Mouse (Mus musculus) embryo, embryonic 11.5 days (tissue): ENCODE results near the gene 2310022B05Rik.

ENCODE experiments used
- DNase-seq: peaks from one replicate; pipeline ENCODE4 v3.0.0-alpha.2; 2012; ENCODE audit warnings: low read depth, low spot score

2310022B05Rik gene

DNA sequence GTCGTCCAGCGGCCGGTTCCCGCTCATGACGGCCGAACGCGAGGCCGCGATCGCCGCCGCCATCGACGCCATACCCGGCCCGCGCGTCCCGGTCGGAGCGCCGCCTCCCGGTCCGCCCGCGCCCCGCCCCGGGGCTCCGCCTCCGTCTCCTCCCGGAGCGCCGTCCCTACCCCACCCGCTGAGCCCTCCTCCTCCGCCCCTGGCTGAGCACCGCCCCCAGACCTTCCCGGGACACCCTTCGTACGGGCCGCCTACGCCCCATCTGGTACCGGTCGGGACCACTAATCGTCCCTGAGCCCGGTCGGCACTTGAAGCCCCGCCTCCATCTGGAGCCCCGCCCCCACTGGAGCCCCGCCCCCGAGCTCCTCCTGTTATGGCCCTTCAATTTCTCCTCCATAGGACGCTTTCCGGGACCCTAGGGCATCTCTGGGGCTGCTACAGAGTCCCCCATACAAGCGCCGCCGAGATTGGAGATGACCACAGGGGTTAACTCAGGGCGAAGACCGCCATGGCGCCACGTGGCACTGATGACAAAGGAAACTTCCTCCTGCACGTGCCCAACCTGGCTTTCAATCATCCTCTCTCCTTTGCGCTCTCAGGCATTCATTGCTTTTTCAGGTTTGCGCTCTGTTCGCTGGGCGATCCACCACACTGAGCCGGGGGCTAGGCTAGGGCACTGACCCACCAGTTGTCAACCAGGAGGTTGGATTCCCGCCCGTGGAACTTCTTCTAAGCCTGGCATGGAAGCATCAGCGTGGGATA is at the start of gene 2310022B05Rik:
TSS of gene 2310022B05Rik (minus strand) at position 258 of the 762 bp plus-strand sequence.
- DNase-seq: peak; percentile 67

- DNase-seq: no peak
Observed at GRCm38 (mm10) chr8:124705823-124706222, 42.7 kb upstream of the 2310022B05Rik start.

- DNase-seq: no peak
Observed at GRCm38 (mm10) chr8:124704376-124704775, 41.2 kb upstream of the 2310022B05Rik start.

GRCm38 (mm10) chr8:124703526-124703925 is 40.4 kb upstream of the 2310022B05Rik start:
- DNase-seq: no peak

DNA sequence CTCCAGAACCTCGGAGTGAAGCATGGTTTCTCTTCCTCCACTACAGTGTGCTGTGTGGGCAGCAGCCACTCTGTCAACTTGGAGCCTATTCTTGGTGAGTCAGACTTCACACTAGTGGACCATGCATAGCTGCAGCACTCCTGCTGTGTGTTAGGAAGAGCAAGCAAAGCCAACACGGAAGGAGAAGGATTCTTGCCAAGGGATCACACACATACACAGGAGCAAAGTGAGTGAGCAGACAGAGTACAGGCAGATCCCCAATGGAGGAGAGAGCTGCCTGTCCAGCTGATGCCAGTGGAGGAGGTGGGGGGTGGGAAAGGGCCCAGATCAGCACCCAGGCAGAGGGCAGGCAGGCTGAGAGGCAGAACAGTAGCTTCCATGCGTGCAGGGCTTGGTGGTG is 39.0 kb upstream of the 2310022B05Rik start:
- DNase-seq: no peak

- no peak for DNase-seq
Observed at GRCm38 (mm10) chr8:124701023-124701422, 37.9 kb upstream of the 2310022B05Rik start.

DNA sequence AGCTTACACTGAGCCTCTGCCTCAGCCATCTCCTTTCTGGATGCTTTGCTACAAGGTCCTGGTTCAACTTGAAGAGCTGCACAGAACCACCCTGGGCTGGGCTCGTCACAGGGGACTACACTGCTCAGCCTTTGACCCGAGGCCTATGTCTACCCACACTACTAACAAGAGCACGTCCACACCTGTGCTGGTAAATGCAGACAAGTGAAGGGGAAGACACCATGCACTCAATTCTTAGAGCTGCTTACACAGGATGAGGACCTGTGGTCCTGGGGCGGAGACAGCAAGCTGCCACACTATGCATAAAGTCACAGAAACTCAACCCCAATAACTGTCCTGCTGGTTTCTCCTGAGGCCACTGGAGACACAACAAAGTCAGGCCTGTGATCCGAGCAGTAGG is 37.1 kb upstream of the 2310022B05Rik start:
- DNase-seq: no peak

DNA sequence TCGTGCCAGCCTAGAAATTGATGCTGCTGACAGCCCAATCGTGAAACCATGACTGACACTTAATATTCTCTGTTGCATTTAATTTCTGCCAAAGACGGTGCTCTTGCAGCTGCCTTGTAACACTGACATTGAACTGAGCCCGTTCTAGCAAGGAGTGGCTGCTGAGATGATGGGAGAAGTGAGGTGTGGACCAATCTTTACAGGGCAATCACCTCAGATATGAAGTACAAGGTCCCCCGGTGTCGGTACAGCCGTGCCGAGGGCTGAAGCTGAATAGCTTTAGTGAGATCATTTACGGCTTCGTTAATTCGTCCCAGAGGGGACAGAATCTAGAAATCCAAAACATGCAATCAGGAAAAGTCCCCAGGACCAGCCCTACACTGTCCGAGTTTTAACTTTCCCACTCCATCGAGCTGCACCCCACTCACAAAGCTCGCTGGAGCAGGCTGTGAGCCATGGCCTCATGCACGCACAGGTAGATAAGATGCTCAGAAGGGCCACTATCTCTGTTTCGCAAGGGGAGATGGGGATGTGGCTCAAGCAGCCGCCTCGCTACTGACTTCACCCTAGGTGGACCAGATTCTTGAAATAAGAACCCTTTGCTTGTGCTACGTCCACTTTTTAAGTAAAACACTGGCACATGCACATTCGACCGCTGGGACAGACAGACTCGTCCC is 32.4 kb upstream of the 2310022B05Rik start:
- no peak for DNase-seq

DNA sequence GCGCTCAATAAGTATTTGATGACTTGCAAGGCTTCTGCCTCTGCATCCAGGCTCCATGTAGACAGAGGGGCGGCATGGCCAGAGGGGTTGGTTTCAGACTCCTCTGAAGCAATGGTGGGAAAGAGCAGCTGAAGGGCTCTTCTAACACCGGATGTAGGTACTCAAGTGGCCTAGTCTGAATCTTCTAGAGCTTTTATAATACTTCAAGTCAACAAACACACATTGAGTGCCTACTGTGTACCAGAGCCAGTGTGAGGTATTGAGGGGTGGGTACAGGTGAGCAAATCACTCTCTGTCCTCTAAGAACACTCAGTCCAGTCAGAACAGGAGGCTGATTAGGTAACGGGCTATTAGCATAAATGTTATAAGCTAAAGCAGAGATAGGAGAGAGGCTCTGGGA is 28.5 kb upstream of the 2310022B05Rik start:
- no peak for DNase-seq

- DNase-seq: no peak
Observed at GRCm38 (mm10) chr8:124688899-124689298, 25.7 kb upstream of the 2310022B05Rik start.

GRCm38 (mm10) chr8:124682218-124682617 is 19.0 kb upstream of the 2310022B05Rik start:
- no peak for DNase-seq

- DNase-seq: no peak
Observed at GRCm38 (mm10) chr8:124681792-124682157, 18.6 kb upstream of the 2310022B05Rik start.

- DNase-seq: no peak
Observed at GRCm38 (mm10) chr8:124681077-124681791, 18.1 kb upstream of the 2310022B05Rik start.

DNA sequence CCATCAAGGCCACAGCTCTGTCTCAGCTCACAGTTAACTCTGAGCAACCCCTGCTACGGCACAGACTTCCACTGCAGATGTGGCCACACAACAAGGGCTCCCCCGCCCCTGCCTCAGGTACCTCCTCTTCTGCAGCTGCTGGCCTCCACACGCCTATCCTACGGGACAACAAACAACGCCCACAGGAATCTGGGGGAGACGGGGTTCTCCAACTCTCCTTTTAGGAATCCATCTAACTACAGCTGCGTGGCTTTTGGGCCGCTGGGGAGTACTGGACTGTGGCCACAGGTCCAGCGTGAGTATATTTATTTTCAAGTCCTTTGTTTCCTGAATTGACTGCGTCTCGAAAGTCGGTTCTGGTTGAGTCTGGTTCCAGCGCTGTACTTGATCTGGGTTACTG is 15.1 kb upstream of the 2310022B05Rik start:
- DNase-seq: no peak

- peak; percentile 55 for DNase-seq
Observed at GRCm38 (mm10) chr8:124677486-124677885, 14.3 kb upstream of the 2310022B05Rik start.

DNA sequence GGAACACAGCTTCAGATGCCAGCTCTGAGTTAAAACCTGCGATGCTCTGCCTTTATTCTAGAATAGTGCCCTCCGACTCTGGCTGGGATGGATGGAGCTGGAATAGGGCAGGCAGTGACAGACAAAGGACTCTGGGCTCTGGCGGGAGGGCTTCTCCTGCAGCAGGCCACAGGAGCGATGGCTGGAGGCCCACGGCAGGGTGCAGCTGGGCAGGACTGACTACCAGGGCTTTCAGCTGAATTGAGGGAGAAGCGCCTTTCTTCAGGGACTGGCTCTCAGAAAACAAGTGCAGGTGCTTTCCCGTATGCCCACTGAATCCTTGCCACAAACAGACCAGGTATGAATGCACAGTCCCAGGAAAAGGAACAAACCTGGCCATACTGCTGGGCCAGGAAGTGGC is 13.9 kb upstream of the 2310022B05Rik start:
- DNase-seq: no peak

- no peak for DNase-seq
Observed at GRCm38 (mm10) chr8:124676661-124677060, 13.5 kb upstream of the 2310022B05Rik start.

- no peak for DNase-seq
Observed at GRCm38 (mm10) chr8:124672345-124672744, 9.2 kb upstream of the 2310022B05Rik start.

GRCm38 (mm10) chr8:124668798-124669197 is 5.6 kb upstream of the 2310022B05Rik start:
- no peak for DNase-seq

DNA sequence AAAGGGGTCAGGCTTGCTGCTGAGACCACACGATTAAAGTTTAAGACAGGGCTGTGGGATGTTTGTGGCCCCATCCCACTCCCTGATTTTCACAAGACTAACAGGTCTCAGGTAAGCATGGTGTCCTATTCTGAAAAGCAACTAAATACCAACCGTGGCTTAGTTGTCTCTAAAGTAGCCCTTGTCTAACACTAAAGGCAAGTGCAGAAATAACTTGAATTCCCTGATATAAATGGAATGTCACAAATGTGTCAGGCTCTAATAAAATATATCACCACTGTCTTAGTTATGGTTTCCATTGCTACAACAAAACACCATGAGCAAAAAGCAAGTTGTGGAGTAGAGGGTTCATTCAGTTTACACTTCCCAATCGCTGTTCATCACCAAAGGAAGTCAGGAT is 1.2 kb upstream of the 2310022B05Rik start:
- DNase-seq: no peak

GRCm38 (mm10) chr8:124663874-124664230 is 683 bp upstream of the 2310022B05Rik start:
- no peak for DNase-seq

DNA sequence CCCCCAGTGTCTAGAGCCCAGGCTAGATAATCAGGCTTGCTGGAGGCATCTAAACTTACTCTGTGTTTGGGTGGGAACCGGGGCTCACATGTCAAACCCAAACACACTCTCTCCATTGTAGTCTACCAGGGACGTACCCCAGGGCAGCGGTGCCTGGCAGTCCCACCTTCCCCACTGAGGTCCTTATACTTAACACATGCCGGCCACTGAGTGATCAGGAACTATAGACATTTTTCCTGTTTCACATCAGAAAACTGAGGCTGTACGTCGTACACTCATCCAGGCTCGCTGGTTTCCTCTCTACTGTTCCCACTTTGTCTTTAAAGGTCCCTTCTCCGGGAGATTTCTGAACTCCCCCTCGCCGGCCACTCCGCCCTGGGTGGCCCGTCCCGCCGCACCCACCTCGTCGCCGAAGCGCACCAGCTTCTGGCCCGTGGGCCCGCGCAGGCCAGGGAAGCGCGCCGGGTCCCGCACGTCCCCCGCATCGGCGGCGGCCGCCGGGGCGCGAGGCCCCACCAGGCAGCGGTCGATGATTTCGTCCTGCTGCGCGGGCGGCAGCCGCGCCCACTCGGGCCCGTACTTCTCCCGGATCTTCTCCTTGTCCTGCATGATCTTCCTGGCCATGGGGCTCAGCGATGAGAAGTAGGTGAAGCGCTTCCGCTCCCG is 590 bp downstream of the 2310022B05Rik start:
- DNase-seq: no peak
